Mouse (Mus musculus): ENCODE measurements around the gene Tex45. TPM values are rescaled to one million over a fixed set of nuclear protein-coding genes. Genes with fewer than 3 reads are reported as not detected.

Tex45 gene
- total and polyA plus RNA-seq, 2 experiments, result 0.28 TPM; not detected in 1

- peak overlapping the region; percentile 92 for H3K27ac ChIP-seq (replicated peaks; ENCODE audit: insufficient read depth, low read depth, low read length)
- H3K4me1 ChIP-seq (ENCODE audit: control insufficient read depth, insufficient read depth, low read length), result peaks cover 9% of the 10 kb centered on the region
- peak overlapping the region; percentile 60 for H3K4me3 ChIP-seq (ENCODE audit: insufficient read depth, low read depth, low read length)
- 3% methylated on average over 8 of the region's 8 CpGs for WGBS
- TF ChIP-seq CTCF (IDR thresholded peaks at IDR 0.05; ENCODE audit: low read depth, low read length) (no peak), POLR2A (IDR thresholded peaks at IDR 0.05; ENCODE audit: extremely low read depth, insufficient read depth, low read length) (no peak)
- H3K9ac ChIP-seq (ENCODE audit: low read depth, low read length), result peak overlapping the region; percentile 86
- DNase-seq (ENCODE audit: extremely low read depth, low read depth, low spot score), result no peak
- peaks cover 5% of the 10 kb centered on the region; the same call in 1 of the 2 replicates for H3K79me2 ChIP-seq (ENCODE audit: control insufficient read depth, insufficient read depth, low read length)
- H3K36me3 ChIP-seq (ENCODE audit: control insufficient read depth, insufficient read depth, low read length), result no peaks in the 10 kb centered on the region
- H3K27me3 ChIP-seq (ENCODE audit: control insufficient read depth, insufficient read depth, low read length), result no peaks in the 10 kb centered on the region
These were observed 29.1 kb downstream of the Tex45 start for GRCm38 (mm10) chr8:3499751-3500150.

DNA sequence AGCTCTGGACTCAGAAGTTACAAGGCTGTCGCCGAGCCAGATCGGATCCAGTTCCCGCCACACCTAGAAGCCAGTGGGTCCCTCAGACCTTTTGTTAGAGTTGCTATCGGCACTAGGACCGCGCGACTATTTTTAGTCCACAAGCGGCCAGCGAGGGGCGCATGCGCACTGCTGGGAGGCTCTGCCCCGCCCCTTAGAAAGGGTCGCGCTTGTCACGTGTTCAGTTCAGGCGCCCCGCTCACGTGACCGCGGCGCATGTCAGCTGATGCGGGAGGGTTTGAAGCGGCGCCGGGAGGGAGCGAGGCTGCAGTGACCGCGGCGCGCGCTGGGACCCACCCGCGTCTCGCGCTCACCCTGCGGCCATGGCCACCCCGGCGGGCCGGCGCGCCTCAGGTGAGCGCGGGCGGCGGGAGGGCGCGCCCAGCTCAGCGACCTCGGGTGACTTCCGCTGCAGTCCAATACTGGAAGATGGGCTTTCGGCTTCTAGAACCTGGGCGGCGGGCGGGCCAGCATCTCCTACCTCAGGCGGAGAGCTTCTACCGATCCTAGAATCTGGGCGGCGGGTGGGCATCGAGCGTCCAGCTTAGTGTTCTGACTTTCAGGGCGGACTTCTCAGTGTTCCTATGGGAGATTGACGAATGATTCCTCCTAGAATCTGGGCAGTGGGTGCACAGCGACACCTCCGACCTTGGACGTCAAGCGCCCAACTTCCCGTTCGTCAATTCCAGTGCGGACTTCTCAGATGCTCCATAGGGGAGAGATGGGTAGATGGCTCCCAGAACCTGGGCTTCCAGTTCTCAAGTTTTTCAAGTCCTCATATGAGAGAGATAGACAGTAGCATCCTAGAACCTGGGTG is 29.8 kb downstream of the Tex45 start, which contains the start of gene Mcoln1:
Mcoln1 (plus strand) TSS at position 223 of the 856 bp plus-strand sequence.
- peaks cover 5% of the 10 kb centered on the region; the same call in 1 of the 2 replicates for H3K79me2 ChIP-seq (ENCODE audit: control insufficient read depth, insufficient read depth, low read length)
- H3K9ac ChIP-seq (ENCODE audit: low read depth, low read length), result peak within 1 kb of the TSS; percentile 86
- H3K4me3 ChIP-seq (ENCODE audit: insufficient read depth, low read depth, low read length), result peak within 1 kb of the TSS; percentile 76
- TF ChIP-seq CTCF (IDR thresholded peaks at IDR 0.05; ENCODE audit: low read depth, low read length) (no peak), POLR2A (IDR thresholded peaks at IDR 0.05; ENCODE audit: extremely low read depth, insufficient read depth, low read length) (peak; percentile 70)
- peaks cover 9% of the 10 kb centered on the region for H3K4me1 ChIP-seq (ENCODE audit: control insufficient read depth, insufficient read depth, low read length)
- WGBS, result under 1% methylated on average over 70 of the region's 70 CpGs
- peak within 1 kb of the TSS; percentile 92 for H3K27ac ChIP-seq (replicated peaks; ENCODE audit: insufficient read depth, low read depth, low read length)
- no peaks in the 10 kb centered on the region for H3K36me3 ChIP-seq (ENCODE audit: control insufficient read depth, insufficient read depth, low read length)
- no peaks in the 10 kb centered on the region for H3K27me3 ChIP-seq (ENCODE audit: control insufficient read depth, insufficient read depth, low read length)
- peak; percentile 91 for DNase-seq (ENCODE audit: extremely low read depth, low read depth, low spot score)

- no peak for DNase-seq (ENCODE audit: extremely low read depth, low read depth, low spot score)
- H3K36me3 ChIP-seq (ENCODE audit: control insufficient read depth, insufficient read depth, low read length), result peaks cover 4% of the 10 kb centered on the region; the same call in 1 of the 2 replicates
- TF ChIP-seq POLR2A (IDR thresholded peaks at IDR 0.05; ENCODE audit: extremely low read depth, insufficient read depth, low read length) (no peak), CTCF (IDR thresholded peaks at IDR 0.05; ENCODE audit: low read depth, low read length) (no peak)
- no peaks in the 10 kb centered on the region; the same call in 1 of the 2 replicates for H3K79me2 ChIP-seq (ENCODE audit: control insufficient read depth, insufficient read depth, low read length)
- no peaks in the 10 kb centered on the region for H3K27me3 ChIP-seq (ENCODE audit: control insufficient read depth, insufficient read depth, low read length)
- no peak overlapping the region for H3K27ac ChIP-seq (replicated peaks; ENCODE audit: insufficient read depth, low read depth, low read length)
- 42% methylated on average over 4 of the region's 4 CpGs for WGBS
- no peak overlapping the region for H3K4me3 ChIP-seq (ENCODE audit: insufficient read depth, low read depth, low read length)
- peaks cover 9% of the 10 kb centered on the region for H3K4me1 ChIP-seq (ENCODE audit: control insufficient read depth, insufficient read depth, low read length)
- no peak overlapping the region for H3K9ac ChIP-seq (ENCODE audit: low read depth, low read length)
These were observed 31.6 kb downstream of the Tex45 start for GRCm38 (mm10) chr8:3502217-3502616.

GRCm38 (mm10) chr8:3507979-3508754 is 37.5 kb downstream of the Tex45 start:
- H3K79me2 ChIP-seq (ENCODE audit: control insufficient read depth, insufficient read depth, low read length), result no peaks in the 10 kb centered on the region
- H3K27me3 ChIP-seq (ENCODE audit: control insufficient read depth, insufficient read depth, low read length), result no peaks in the 10 kb centered on the region
- no peak overlapping the region for H3K4me3 ChIP-seq (ENCODE audit: insufficient read depth, low read depth, low read length)
- peaks cover 9% of the 10 kb centered on the region; the same call in 1 of the 2 replicates for H3K36me3 ChIP-seq (ENCODE audit: control insufficient read depth, insufficient read depth, low read length)
- no peaks in the 10 kb centered on the region for H3K4me1 ChIP-seq (ENCODE audit: control insufficient read depth, insufficient read depth, low read length)
- H3K9ac ChIP-seq (ENCODE audit: low read depth, low read length), result no peak overlapping the region
- WGBS, result 79% methylated on average over 6 of the region's 6 CpGs
- no peak for DNase-seq (ENCODE audit: extremely low read depth, low read depth, low spot score)
- H3K27ac ChIP-seq (replicated peaks; ENCODE audit: insufficient read depth, low read depth, low read length), result no peak overlapping the region
- TF ChIP-seq POLR2A (IDR thresholded peaks at IDR 0.05; ENCODE audit: extremely low read depth, insufficient read depth, low read length) (no peak), CTCF (IDR thresholded peaks at IDR 0.05; ENCODE audit: low read depth, low read length) (no peak)

DNA sequence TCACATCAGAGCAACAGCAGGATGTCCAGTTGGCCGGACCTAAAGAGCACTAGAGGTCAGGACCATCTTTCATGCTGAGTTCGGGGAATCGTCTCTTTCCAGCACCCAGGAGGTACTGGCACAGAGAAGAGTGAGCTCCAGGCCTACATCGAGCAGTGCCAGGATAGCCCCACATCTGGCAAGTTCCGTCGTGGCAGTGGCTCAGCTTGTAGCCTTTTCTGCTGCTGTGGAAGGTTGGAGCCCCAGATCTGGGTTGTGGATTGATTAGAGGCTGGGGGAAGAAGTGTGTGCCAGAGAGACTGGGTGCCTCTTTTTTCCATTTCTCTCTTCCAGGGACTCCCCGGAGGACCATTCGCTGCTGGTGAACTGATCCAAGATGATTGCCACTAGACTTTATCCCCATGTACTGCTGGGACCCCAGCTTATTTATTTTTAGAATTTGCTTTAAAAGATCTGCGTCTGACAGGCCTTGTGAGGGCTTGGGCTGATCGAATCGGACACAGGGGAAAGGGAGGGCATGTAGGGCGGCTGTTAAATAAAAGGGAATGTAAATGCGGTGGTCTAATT is 44.1 kb downstream of the Tex45 start:
- Histone ChIP-seq H3K79me2 (ENCODE audit: control insufficient read depth, insufficient read depth, low read length) (no peaks in the 10 kb centered on the region), H3K36me3 (ENCODE audit: control insufficient read depth, insufficient read depth, low read length) (peaks cover 3% of the 10 kb centered on the region; the same call in 1 of the 2 replicates), H3K27me3 (ENCODE audit: control insufficient read depth, insufficient read depth, low read length) (no peaks in the 10 kb centered on the region), H3K27ac (replicated peaks; ENCODE audit: insufficient read depth, low read depth, low read length) (peak overlapping the region; percentile 68), H3K9ac (ENCODE audit: low read depth, low read length) (peak overlapping the region; percentile 36), H3K4me1 (ENCODE audit: control insufficient read depth, insufficient read depth, low read length) (peaks cover 6% of the 10 kb centered on the region), H3K4me3 (ENCODE audit: insufficient read depth, low read depth, low read length) (peak overlapping the region; percentile 50)
- 13% methylated on average over 13 of the region's 13 CpGs for WGBS
- TF ChIP-seq POLR2A (IDR thresholded peaks at IDR 0.05; ENCODE audit: extremely low read depth, insufficient read depth, low read length), result no peak
- TF ChIP-seq CTCF (IDR thresholded peaks at IDR 0.05; ENCODE audit: low read depth, low read length), result no peak
- peak; percentile 16 for DNase-seq (ENCODE audit: extremely low read depth, low read depth, low spot score)
